Mouse (Mus musculus): ENCODE measurements at regions not wholly inside any gene's neighbourhood (a gene's known extent, or its start where the extent isn't known, plus 50 kb on each side); places are given as distances from the start of the nearest gene placed in this dataset.

- H3K4me1 ChIP-seq (ENCODE audit: control insufficient read depth in 1 of 2, insufficient read depth in 2 of 2, low read length in 2 of 2), result no peaks in the 10 kb centered on the region
- no peak for DNase-seq (ENCODE audit: low read depth, low spot score)
- no peak overlapping the region for H3K4me3 ChIP-seq (ENCODE audit: control insufficient read depth in 1 of 2, insufficient read depth in 1 of 2, low read depth in 2 of 2, low read length in 2 of 2)
- H3K79me2 ChIP-seq (ENCODE audit: control insufficient read depth, insufficient read depth, low read length, poor library complexity), result no peaks in the 10 kb centered on the region
- no peak overlapping the region for H3K9ac ChIP-seq (ENCODE audit: control insufficient read depth, low read depth, low read length, poor library complexity, severe bottlenecking)
- H3K9me3 ChIP-seq (replicated peaks; ENCODE audit: insufficient read depth, low read length), result no peaks in the 10 kb centered on the region
- H3K27ac ChIP-seq (ENCODE audit: control insufficient read depth, low read depth, low read length), result no peak overlapping the region
- peaks cover 0 to 1% of the 10 kb centered on the region in 2 experiments; a peak in 1 of 4 replicates for H3K27me3 ChIP-seq (ENCODE audit: control insufficient read depth in 1 of 2, insufficient read depth in 2 of 2, low read length in 2 of 2)
- no peaks in the 10 kb centered on the region for H3K36me3 ChIP-seq (ENCODE audit: control insufficient read depth in 1 of 2, insufficient read depth in 2 of 2, low read length in 2 of 2)
- TF ChIP-seq EP300 (IDR thresholded peaks at IDR 0.05; ENCODE audit: low read depth in 1 of 2, low read length in 2 of 2) (no peak), NELFE (IDR thresholded peaks at IDR 0.05; ENCODE audit: low read depth, low read length) (no peak), POLR2AphosphoS2 (IDR thresholded peaks at IDR 0.05; ENCODE audit: low read length) (no peak), ZKSCAN1 (IDR thresholded peaks at IDR 0.05; ENCODE audit: low read depth, low read length) (no peak), MXI1 (IDR thresholded peaks at IDR 0.05; ENCODE audit: low read depth, low read length) (no peak), USF2 (IDR thresholded peaks at IDR 0.05; ENCODE audit: borderline replicate concordance in 1 of 2, insufficient read depth in 1 of 2, low read depth in 1 of 2, low read length in 2 of 2) (no peak), POLR2AphosphoS5 (IDR thresholded peaks at IDR 0.05; ENCODE audit: borderline replicate concordance, low read depth, low read length) (no peak), RAD21 (IDR thresholded peaks at IDR 0.05; ENCODE audit: low read depth, low read length) (no peak), USF1 (IDR thresholded peaks at IDR 0.05; ENCODE audit: low read depth, low read length) (no peak), TAL1 (IDR thresholded peaks at IDR 0.05; ENCODE audit: low read length) (no peak), SIN3A (IDR thresholded peaks at IDR 0.05; ENCODE audit: low read length) (no peak), MAZ (IDR thresholded peaks at IDR 0.05; ENCODE audit: low read depth, low read length) (no peak), ZNF384 (IDR thresholded peaks at IDR 0.05; ENCODE audit: low read depth, low read length) (no peak), TBP (IDR thresholded peaks at IDR 0.05; ENCODE audit: low read depth, low read length) (no peak)
Measured at GRCm38 (mm10) chr10:51235586-51236575, 244.5 kb upstream of the Gm49339 start.

GRCm38 (mm10) chr10:51238103-51238502 is 242.3 kb upstream of the Gm49339 start:
- Histone ChIP-seq H3K9ac (ENCODE audit: control insufficient read depth, low read depth, low read length, poor library complexity, severe bottlenecking) (no peak overlapping the region), H3K4me3 (ENCODE audit: control insufficient read depth in 1 of 2, insufficient read depth in 1 of 2, low read depth in 2 of 2, low read length in 2 of 2) (no peak overlapping the region), H3K9me3 (replicated peaks; ENCODE audit: insufficient read depth, low read length) (no peaks in the 10 kb centered on the region), H3K36me3 (ENCODE audit: control insufficient read depth in 1 of 2, insufficient read depth in 2 of 2, low read length in 2 of 2) (no peaks in the 10 kb centered on the region), H3K27ac (ENCODE audit: control insufficient read depth, low read depth, low read length) (no peak overlapping the region), H3K79me2 (ENCODE audit: control insufficient read depth, insufficient read depth, low read length, poor library complexity) (no peaks in the 10 kb centered on the region), H3K4me1 (ENCODE audit: control insufficient read depth in 1 of 2, insufficient read depth in 2 of 2, low read length in 2 of 2) (no peaks in the 10 kb centered on the region), H3K27me3 (ENCODE audit: control insufficient read depth in 1 of 2, insufficient read depth in 2 of 2, low read length in 2 of 2) (no peaks in the 10 kb centered on the region)
- DNase-seq (ENCODE audit: low read depth, low spot score), result no peak
- TF ChIP-seq E2F4 (IDR thresholded peaks at IDR 0.05; ENCODE audit: borderline replicate concordance, low read depth, low read length) (no peak), UBTF (IDR thresholded peaks at IDR 0.05; ENCODE audit: borderline replicate concordance, insufficient read depth, low read depth, low read length) (no peak), ZKSCAN1 (IDR thresholded peaks at IDR 0.05; ENCODE audit: low read depth, low read length) (no peak), GABPA (IDR thresholded peaks at IDR 0.05; ENCODE audit: low read depth, low read length) (no peak), KAT2A (conservative IDR thresholded peaks at IDR 0.05; ENCODE audit: low read depth, low read length) (no peak), NELFE (IDR thresholded peaks at IDR 0.05; ENCODE audit: low read depth, low read length) (no peak), MAFK (IDR thresholded peaks at IDR 0.05; ENCODE audit: borderline replicate concordance, low read depth, low read length) (no peak), CHD1 (IDR thresholded peaks at IDR 0.05; ENCODE audit: low read depth, low read length) (no peak), ZC3H11A (IDR thresholded peaks at IDR 0.05; ENCODE audit: low read depth, low read length) (no peak), POLR2A (IDR thresholded peaks at IDR 0.05; ENCODE audit: control insufficient read depth in 1 of 2, insufficient read depth in 1 of 2, low read depth in 1 of 2, low read length in 2 of 2, poor library complexity in 1 of 2) (no peak), ZNF384 (IDR thresholded peaks at IDR 0.05; ENCODE audit: low read depth, low read length) (no peak), TBP (IDR thresholded peaks at IDR 0.05; ENCODE audit: low read depth, low read length) (no peak), POLR2AphosphoS2 (IDR thresholded peaks at IDR 0.05; ENCODE audit: low read length) (no peak), RCOR1 (IDR thresholded peaks at IDR 0.05; ENCODE audit: low read depth, low read length) (no peak), POLR2AphosphoS5 (IDR thresholded peaks at IDR 0.05; ENCODE audit: borderline replicate concordance, low read depth, low read length) (no peak), TAL1 (IDR thresholded peaks at IDR 0.05; ENCODE audit: low read length) (no peak), CTCF (IDR thresholded peaks at IDR 0.05 in 2 of 3, conservative IDR thresholded peaks at IDR 0.05 in 1 of 3; ENCODE audit: control insufficient read depth in 1 of 3, insufficient read depth in 1 of 3, low read depth in 2 of 3, low read length in 3 of 3, poor library complexity in 1 of 3, severe bottlenecking in 1 of 3) (no peak), MYB (IDR thresholded peaks at IDR 0.05; ENCODE audit: low read depth, low read length) (no peak), HCFC1 (IDR thresholded peaks at IDR 0.05; ENCODE audit: low read depth, low read length) (no peak)
